Mouse (Mus musculus) adrenal gland, adult (tissue): ENCODE data around the gene Trit1.

Experiments
- DNase-seq, 2 experiments: peaks; one replicate each; pipeline ENCODE4 v3.0.0; 2022 to 2023; ENCODE audit warnings: low spot score in 1 of 2; ENCODE audit not compliant: inconsistent age in 2 of 2

Trit1 gene

GRCm38 (mm10) chr4:123016451-123016957 is at the start of gene Trit1:
TSS of gene Trit1 (plus strand) at chr4:123016597.
- DNase-seq = peak; percentile 95 to 98

DNA sequence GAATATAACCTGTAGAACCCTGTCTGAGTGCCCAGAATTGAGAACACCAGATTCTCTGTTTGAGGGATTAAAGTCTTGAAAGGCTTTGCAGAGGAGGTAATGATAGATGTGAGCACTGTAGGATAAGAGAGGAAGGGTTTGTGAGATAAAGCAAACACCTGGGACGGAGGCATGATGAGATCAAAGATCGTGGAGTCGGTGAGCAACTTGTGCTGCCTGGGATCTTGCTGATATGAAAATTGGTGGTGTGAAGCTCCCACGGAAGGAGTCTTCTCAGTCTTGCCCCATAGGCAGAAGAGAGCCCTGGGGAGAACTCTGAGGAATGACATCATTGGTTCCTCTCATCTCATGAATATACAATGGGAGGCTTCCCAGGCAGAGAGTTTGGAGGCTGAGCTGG is 48.3 kb upstream of the Trit1 start:
- no peak for DNase-seq

DNA sequence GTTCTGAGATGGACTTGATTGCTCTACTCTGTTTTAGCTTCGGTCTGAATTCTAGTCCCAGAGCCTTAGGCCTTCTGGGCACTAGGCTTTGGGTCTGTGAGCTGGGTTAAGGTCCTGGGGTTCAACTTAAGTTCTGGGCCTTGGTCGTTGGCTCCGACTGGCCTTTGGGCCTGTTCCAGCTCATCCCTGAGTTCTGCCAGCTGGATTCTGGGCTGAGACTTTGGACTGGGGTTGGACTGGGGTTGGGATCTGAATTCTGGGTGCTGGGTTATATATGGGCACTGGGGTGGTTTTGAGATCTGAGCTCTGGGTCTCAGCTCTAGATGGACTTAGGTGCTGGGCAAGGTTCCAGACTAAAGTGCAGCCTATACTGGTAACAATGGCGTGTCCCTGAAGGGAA is 45.2 kb upstream of the Trit1 start:
- no peak for DNase-seq

DNA sequence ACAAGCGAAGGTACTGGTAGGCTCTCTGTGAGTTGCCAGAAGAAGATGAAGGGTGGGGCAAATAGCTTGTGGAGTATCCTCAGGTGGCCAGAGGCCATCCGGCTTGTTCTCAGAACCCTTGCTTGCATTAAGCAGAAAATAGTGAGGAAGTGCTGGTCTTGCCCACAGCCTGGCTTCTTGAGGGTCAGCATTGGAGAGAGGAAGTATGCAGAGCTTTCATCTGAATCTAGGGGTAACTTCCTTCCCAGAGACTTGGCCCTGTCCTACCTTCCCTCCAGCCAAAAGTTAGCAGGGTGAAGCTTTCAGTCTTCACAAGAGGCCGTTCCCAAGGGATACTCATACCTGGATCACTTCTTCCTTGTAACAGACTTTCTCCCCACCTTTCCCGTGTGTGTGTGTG is 44.8 kb upstream of the Trit1 start:
- no peak for DNase-seq

GRCm38 (mm10) chr4:122972056-122972455 is 44.3 kb upstream of the Trit1 start:
- no peak for DNase-seq

DNA sequence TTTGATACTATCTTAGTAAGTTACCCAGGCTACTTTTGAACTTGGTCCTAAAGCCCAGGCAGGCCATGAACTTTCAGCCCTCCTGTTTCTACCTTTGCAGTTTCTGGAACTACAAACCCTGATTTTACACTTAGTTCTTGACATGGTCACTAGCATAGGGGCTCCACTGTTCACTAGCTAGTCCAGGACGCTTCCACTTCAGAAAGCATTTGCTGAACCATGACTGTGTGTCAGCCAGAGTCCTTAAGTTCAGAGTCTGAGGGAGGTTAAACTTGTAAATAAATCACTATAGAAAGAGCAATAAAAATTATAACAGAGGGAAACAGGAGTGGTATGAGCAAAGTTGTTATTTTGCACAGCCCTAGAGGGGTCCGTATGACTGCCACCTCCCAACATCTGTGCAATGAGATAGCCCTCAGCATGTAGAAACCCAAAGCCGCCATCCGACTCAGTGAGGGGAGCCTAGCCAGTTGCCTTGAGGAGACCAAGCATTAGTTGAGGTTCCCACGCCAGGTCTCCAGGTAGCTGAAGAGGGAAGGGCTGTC is 41.3 kb upstream of the Trit1 start:
- no peak for DNase-seq

GRCm38 (mm10) chr4:122976885-122977284 is 39.5 kb upstream of the Trit1 start:
- no peak for DNase-seq

DNA sequence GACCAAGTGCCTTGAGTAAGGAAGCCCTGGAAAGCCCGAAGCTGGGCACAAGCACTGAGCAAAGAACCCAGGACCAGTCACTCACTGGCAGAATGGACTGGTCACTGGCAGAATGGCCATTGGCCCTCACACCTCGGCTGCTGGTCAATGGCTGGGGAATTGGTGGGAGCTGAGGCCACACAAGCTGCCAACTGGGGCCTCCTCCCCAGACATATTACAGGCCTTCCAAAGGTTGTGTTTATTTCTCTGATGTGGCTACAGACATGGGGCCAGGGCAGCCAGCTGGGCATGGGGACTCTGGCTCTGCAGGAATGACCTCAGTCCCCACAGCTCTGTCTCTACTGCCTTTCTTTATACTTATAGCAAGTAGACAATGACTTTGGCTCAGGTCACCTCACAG is 37.5 kb upstream of the Trit1 start:
- no peak for DNase-seq

- peak in 1 of 2 experiments; percentile 50 for DNase-seq
Observed at GRCm38 (mm10) chr4:122979826-122980225, 36.6 kb upstream of the Trit1 start.

DNA sequence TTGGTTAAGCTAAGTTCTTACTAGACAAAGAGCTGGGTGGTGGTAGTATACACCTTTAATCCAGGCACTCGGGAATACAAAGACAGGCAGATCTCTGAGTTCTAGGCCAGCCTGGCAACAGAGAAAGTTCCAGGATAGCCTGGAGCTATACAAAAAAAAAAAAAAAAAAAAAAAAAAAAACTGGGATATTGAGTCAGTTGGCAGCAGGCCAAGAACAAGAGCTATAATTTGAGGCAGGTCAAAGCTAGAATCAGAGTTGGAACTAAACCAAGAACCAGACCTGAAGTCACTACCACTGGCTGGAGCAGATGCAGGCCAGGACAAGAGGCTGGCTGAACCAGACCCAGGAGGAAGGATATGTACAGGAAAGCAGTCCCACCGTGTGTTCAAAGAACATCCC is 35.7 kb upstream of the Trit1 start:
- no peak for DNase-seq

DNA sequence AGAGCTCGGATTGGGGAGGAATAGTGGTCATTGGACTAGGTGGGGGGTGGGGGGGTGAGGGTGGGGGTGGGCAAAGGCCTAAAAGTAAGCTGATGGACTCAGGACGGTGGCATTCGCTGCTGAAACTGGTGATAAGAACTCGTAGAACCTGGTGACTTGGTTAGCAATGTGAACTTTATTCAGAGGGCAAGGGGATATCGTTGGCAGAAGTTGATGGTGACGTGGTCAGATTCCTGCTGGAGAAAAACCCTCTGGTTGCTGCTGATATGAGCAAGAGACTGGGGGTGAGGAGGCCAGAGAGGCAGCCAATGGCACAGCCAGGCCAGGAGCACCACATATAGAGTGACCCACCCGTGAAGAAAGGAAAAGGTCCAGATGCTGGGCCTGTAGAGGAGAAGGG is 35.2 kb upstream of the Trit1 start:
- DNase-seq = no peak

- no peak for DNase-seq
Observed at GRCm38 (mm10) chr4:122981930-122982329, 34.5 kb upstream of the Trit1 start.

DNA sequence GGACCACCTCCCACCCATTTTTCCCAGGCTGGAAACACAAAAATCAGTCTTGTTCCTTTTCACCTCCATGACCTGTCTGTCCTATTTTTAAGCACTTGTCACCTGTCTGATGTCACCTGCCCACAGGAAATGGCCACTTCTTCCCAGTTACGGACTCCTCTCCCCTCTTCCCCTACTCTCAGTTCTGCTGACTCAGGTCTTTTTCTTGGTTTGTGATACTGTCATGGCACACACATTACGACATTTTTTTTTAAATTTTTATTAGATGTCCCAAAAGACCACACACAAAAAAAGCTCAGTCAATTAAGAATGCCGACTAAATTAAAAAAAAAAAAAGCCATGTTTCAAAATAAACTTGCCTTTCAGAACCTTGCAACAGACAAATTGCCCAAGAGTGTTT is 33.9 kb upstream of the Trit1 start:
- DNase-seq = no peak

GRCm38 (mm10) chr4:122983486-122984261 is 32.7 kb upstream of the Trit1 start:
- no peak for DNase-seq

- DNase-seq = peak; percentile 58 to 85
Observed at GRCm38 (mm10) chr4:122985110-122985509, 31.3 kb upstream of the Trit1 start.

DNA sequence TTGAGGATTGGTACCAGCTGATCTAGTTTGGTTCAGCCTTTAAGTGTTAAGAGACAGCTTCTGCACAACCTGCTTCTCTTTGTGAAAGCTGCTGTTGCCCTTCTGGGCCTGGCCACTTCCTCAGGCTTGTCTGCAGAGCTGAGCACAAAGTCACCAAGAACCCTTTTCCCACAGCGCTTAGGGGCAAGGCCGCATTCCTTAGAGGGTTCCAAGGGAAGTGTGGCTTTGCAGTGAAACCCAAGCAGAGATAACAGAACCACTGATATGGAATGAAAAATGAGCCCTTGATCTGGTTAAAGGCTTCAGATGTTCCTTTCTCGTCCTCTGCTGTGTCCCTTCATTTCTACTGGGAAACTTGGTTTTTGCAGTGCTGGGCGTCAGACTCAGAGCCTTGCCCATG is 29.0 kb upstream of the Trit1 start:
- peak; percentile 34 to 65 for DNase-seq

GRCm38 (mm10) chr4:122988004-122988403 is 28.4 kb upstream of the Trit1 start:
- DNase-seq = peak in 1 of 2 experiments; percentile 51

DNA sequence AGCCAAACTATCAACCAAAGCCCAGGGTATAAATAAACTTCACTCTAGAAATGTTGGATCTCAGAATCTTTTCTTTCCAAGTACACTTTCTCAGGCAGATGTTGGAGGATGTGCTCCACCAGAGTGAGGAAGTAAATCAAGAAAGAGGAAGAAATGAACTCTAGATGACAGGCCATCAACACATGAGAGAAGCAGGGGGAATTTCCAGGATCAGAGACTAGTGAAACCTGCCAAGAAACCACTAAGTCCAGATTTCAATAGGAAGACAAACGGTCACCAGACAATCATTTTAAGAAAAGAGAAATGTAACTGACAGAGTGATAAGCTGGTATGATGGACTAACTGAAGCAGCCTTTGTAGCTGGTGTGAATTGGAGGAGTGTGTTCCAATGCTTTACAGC is 25.2 kb upstream of the Trit1 start:
- no peak for DNase-seq

GRCm38 (mm10) chr4:122992276-122992675 is 24.1 kb upstream of the Trit1 start:
- DNase-seq = no peak

DNA sequence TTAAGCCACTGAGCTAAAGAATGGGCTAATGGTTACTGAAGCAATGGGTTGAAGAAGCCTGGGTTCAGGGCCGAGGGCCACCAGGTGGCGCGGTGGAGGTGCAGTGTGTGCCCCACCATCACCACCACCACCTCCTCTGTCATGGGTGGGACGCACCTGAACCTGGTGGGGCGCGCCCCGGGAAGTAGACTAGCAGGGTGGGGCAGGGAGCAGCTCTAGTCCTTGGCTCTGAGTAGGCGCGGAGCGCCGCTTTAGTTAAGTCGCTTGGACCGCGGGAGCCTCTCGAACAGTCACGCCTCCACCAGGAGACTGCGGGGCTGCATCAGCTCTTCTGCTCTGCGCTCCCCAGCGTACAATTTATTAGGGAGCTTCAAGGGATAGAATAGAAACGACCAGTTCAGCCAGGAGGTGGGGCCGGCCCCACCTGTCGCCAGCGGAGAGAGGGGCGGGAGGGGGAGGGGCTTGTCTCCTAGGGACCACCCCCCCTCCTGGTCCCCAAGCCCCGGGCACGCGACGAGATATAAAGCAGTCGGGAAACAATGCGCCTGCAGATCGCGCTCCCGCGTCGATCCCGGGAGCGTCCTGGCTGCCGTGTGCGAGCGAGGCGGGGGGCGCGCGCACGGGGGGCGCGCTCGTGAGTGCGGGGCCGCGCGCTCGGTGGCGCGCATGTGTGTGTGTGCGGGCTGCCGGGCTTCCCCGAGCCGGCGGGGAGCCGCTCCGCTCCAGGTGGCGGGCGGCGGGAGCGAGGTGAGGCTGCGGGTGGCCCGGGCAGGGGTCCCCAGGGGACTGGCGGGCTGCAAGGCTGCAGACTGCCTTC is 20.8 kb upstream of the Trit1 start, which contains the start of gene Mycl:
Gene Mycl (plus strand): TSS at position 249 of the 817 bp plus-strand sequence.
- peak; percentile 79 to 93 for DNase-seq

DNA sequence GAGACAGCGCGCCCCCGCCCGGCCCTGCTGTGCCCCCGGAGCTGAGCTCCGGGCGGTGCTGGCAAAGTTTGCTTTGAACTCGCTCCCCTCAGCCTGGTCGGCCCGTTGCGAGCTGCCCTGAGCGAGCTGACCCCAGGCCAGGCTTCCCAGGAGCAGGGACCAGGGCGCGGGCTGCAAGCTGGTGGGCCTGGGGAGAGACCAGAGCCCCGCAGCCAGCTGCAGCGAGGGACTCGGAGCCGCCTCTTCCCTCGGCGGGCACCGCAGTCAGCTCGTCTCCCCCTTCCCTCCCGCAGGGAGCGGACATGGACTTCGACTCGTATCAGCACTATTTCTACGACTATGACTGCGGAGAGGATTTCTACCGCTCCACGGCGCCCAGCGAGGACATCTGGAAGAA is 20.2 kb upstream of the Trit1 start:
- peak; percentile 34 to 79 for DNase-seq
